Mouse (Mus musculus) T-helper 2 cell (primary cell): Measurements from ENCODE around the gene Tmem117.

Source experiments
- in situ Hi-C: fragments of 300-600 bp; cut with MboI, MseI; formaldehyde crosslinking; loops from one replicate; pipeline ENCODE4 v1.15.1; 2025; ENCODE audit warnings: high pct_unique_total_duplicates

Tmem117 gene

GRCm38 (mm10) chr15:94885026-94885425 is 256.0 kb downstream of the Tmem117 start:
- in situ Hi-C loops, result no loop called here

GRCm38 (mm10) chr15:94893201-94893600 is 264.2 kb downstream of the Tmem117 start:
- in situ Hi-C loops, result no loop called here

GRCm38 (mm10) chr15:94894086-94894485 is 265.1 kb downstream of the Tmem117 start:
- in situ Hi-C loops, result no loop called here

GRCm38 (mm10) chr15:94895681-94896080 is 266.6 kb downstream of the Tmem117 start:
- in situ Hi-C loops, result no loop called here

GRCm38 (mm10) chr15:94903188-94903587 is 274.2 kb downstream of the Tmem117 start:
- in situ Hi-C loops, result no loop called here

GRCm38 (mm10) chr15:94904672-94905407 is 275.8 kb downstream of the Tmem117 start:
- in situ Hi-C loops, result no loop called here

GRCm38 (mm10) chr15:94921672-94922071 is 292.6 kb downstream of the Tmem117 start:
- in situ Hi-C loops, result no loop called here

GRCm38 (mm10) chr15:94927986-94928385 is 299.0 kb downstream of the Tmem117 start:
- in situ Hi-C loops, result loop anchor here (25.0 kb wide), 1 partner anchor 1941 kb away; no protein-coding TSS in a partner anchor

GRCm38 (mm10) chr15:94930743-94931142 is 301.7 kb downstream of the Tmem117 start:
- in situ Hi-C loops, result loop anchor here (25.0 kb wide), 1 partner anchor 1943 kb away; no protein-coding TSS in a partner anchor

- in situ Hi-C loops, result loop anchor here (25.0 kb wide), 1 partner anchor 1946 kb away; no protein-coding TSS in a partner anchor
Measured at GRCm38 (mm10) chr15:94933044-94933443, 304.0 kb downstream of the Tmem117 start.

GRCm38 (mm10) chr15:94933480-94933879 is 304.4 kb downstream of the Tmem117 start:
- in situ Hi-C loops, result loop anchor here (25.0 kb wide), 1 partner anchor 1946 kb away; no protein-coding TSS in a partner anchor

GRCm38 (mm10) chr15:94941954-94942353 is 312.9 kb downstream of the Tmem117 start:
- in situ Hi-C loops, result loop anchor here (25.0 kb wide), 1 partner anchor 1955 kb away; no protein-coding TSS in a partner anchor

- in situ Hi-C loops, result loop anchor here (25.0 kb wide), 1 partner anchor 1955 kb away; no protein-coding TSS in a partner anchor
Measured at GRCm38 (mm10) chr15:94942465-94942864, 313.4 kb downstream of the Tmem117 start.

- in situ Hi-C loops, result loop anchor here (25.0 kb wide), 1 partner anchor 1957 kb away; no protein-coding TSS in a partner anchor
Measured at GRCm38 (mm10) chr15:94943891-94944290, 314.9 kb downstream of the Tmem117 start.

- in situ Hi-C loops, result no loop called here
Measured at GRCm38 (mm10) chr15:94951382-94952048, 322.5 kb downstream of the Tmem117 start.

- in situ Hi-C loops, result no loop called here
Measured at GRCm38 (mm10) chr15:94956697-94957096, 327.7 kb downstream of the Tmem117 start.

GRCm38 (mm10) chr15:94957202-94957601 is 328.2 kb downstream of the Tmem117 start:
- in situ Hi-C loops, result no loop called here

GRCm38 (mm10) chr15:94967004-94967403 is 338.0 kb downstream of the Tmem117 start:
- in situ Hi-C loops, result no loop called here

GRCm38 (mm10) chr15:94968403-94969180 is 339.6 kb downstream of the Tmem117 start:
- in situ Hi-C loops, result no loop called here

- in situ Hi-C loops, result no loop called here
Measured at GRCm38 (mm10) chr15:94981798-94982197, 352.8 kb downstream of the Tmem117 start.

GRCm38 (mm10) chr15:94995352-94995751 is 366.3 kb downstream of the Tmem117 start:
- in situ Hi-C loops, result no loop called here
